Mouse (Mus musculus) subcutaneous adipose tissue, adult 2 months (tissue): Measurements from ENCODE around the gene Fras1. TPM values are rescaled to one million over a fixed set of nuclear protein-coding genes. Genes with fewer than 3 reads are reported as not detected.

Experiments used
- polyA plus RNA-seq: library from polyadenylated mRNA; depleted of rRNA; stranded (reverse); fragments of >200 nt; gene quantifications from 2 replicates; pipeline ENCODE4 v1.2.3, GENCODE M21; 2012; ENCODE audit warnings: low replicate concordance; rRNA removed

Fras1 gene
- 0.29 and 2.5 TPM in 2 replicates for polyA plus RNA-seq

DNA sequence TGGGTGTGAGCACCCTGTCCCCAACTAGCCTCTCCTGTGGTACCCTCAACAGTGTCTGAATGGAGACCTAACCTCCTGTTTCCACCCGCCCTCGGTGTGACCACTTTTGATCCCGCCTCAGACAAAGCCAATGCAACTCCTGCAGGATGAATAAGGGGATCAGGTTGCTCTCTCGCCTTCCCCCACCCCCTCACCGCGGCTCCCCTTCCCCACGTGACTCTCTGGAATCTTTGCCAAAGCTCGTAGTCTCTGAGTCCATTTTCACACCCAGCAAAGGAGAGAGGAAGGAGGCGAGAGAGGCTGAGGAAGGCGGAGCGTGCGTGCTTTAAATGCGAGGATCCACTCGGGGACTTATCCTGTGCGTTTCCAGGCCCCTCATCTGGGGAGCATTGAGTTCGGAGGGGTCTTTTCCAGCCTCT lies at the start of gene Fras1:
Gene Fras1 (plus strand): TSS at position 389 of the 419 bp plus-strand sequence.

DNA sequence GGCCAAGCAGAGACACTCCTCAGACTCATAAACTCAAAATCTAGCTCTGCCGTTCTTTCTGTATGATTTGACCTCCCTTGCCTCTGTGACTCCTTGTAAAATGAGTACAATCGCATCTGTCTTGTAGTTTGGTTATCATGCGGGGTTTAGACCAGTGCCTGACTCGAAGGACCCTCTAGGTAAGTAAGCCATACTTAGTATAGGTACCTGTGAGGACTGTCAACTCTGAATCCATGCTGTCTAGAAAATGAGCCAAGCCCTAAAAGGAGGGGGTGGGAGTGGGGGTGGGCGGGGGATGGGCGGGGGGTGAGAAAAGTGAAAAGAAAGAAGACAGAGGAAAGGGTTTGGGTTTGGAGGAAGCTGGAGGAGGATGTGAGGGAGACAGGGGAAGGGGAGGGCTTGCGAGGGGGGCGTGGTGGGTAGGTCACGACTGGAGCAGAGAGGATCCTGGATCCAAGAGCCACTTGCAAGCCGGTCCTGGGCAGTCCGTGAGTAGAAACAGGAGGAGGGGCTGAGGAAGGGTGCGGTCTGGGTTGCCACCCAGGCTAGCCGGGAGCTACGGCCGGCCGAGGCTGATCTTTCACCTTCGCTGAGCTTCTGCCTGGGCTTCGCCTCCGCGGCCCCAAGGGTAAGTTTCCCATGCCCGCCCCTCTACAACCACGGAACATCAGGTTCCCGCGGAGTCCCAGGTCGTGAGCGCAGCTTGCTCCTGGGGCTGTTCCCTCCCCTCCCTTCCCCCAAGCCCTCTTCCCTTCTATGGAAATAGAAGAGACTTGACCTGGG lies 419.4 kb downstream of the Fras1 start, which contains the start of gene Anxa3:
Gene Anxa3 (plus strand): TSS at position 404 of the 783 bp plus-strand sequence.

Other genes starting within 250 kb of the Fras1 start
- gene Cnot6l, start 209.8 kb upstream of the Fras1 start, polyA plus RNA-seq, result 7.5 and 9.2 TPM in 2 replicates
- 2.8 and 3.6 TPM in 2 replicates for gene Mrpl1, start 164.5 kb upstream of the Fras1 start, polyA plus RNA-seq